Mouse (Mus musculus) intestine, postnatal 0 days (tissue): ENCODE measurements at regions not wholly inside any gene's neighbourhood (a gene's known extent, or its start where the extent isn't known, plus 50 kb on each side); places are given as distances from the start of the nearest gene placed in this dataset.

Experiments used
- ATAC-seq: fragments of 200-750 bp; cut with Nextera tagmentation; 2 replicates; pipeline ENCODE4 v1.8.0; 2017; ENCODE audit warnings: mild to moderate bottlenecking, moderate TSS enrichment, moderate library complexity
- H3K27ac ChIP-seq: fragments of 300-500 bp; sonication (generic); 2 replicates; pipeline ENCODE4 v1.5.1; 2014; ENCODE audit warnings: mild to moderate bottlenecking, low read depth, low read length, moderate library complexity
- H3K27me3 ChIP-seq: fragments of 300-500 bp; sonication (generic); replicated peaks from 2 replicates; pipeline ENCODE4 v1.6.1; 2014; ENCODE audit warnings: low read length, mixed read lengths; ENCODE audit not compliant: control insufficient read depth, insufficient read depth
- H3K36me3 ChIP-seq: fragments of 300-500 bp; sonication (generic); 2 replicates; pipeline ENCODE4 v1.6.1; 2014; ENCODE audit warnings: mild to moderate bottlenecking, moderate library complexity; ENCODE audit not compliant: control insufficient read depth, insufficient read depth
- H3K4me1 ChIP-seq: fragments of 300-500 bp; sonication (generic); replicated peaks from 2 replicates; pipeline ENCODE4 v1.6.1; 2014; ENCODE audit warnings: antibody characterized with exemption, low read length, mixed read lengths; ENCODE audit not compliant: control insufficient read depth, insufficient read depth
- H3K4me2 ChIP-seq: fragments of 300-500 bp; sonication (generic); replicated peaks from 2 replicates; pipeline ENCODE4 v1.6.1; 2014; ENCODE audit warnings: low read depth, mild to moderate bottlenecking, moderate library complexity
- H3K4me3 ChIP-seq: fragments of 300-500 bp; sonication (generic); 2 replicates; pipeline ENCODE4 v1.5.1; 2014; ENCODE audit warnings: low read depth, low read length
- H3K9ac ChIP-seq: fragments of 300-500 bp; sonication (generic); 2 replicates; pipeline ENCODE4 v1.6.1; 2014; ENCODE audit warnings: mild to moderate bottlenecking, low read depth, low read length
- H3K9me3 ChIP-seq: fragments of 300-500 bp; sonication (generic); 2 replicates; pipeline ENCODE4 v1.6.1; 2016; ENCODE audit warnings: mixed run types; ENCODE audit not compliant: control insufficient read depth
- CTCF ChIP-seq: sonication (generic); IDR thresholded peaks from 2 replicates; pipeline ENCODE4 v1.5.1; 2016; ENCODE audit warnings: low read depth, mild to moderate bottlenecking, control low read depth, antibody characterized with exemption, moderate library complexity
- WGBS: fragments of 180-500 bp; shearing (Covaris S2); extraction: QIAGEN DNeasy Blood & Tissue Kit; methylation state at CpG from one replicate; pipeline ENCODE4 v1.1.7; 2014; 5-methylcytosine and 5-hydroxymethylcytosine counted together

DNA sequence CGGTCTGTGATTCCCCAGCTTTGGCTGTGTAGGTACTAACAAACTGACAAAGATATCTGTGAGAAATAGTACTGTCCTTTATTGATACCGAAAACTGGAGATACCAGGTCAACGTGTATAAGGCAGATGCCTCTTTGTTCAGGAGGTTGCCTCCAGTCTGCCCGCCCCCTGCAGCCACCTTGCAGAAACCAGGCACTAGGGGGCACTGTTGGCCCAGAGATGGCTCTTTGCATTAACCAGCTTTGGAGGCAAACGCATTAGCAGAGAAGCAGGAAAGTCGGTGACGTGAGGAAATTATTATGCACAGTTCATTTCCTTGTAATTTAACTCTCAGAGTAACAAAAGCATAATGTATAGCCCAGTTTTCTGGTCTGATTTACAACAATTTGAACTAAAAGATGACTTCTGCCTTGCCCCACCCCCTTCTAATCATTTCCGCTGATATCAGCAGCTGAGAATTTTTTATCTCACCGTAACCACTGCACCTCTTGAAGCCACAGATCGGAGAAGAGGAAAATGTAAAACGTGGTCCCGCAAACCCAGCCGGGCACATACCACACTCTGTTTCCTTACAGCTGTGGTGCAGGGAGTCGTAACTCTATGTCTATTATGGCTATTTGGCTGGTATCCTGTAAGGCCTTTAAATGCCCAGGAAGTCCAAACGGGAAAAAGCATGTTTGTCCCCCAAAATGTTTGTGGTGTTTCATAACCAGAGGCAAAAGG lies 203.5 kb downstream of the Icos start:
- ATAC-seq, result peak; percentile 47; the same call in 1 of the 2 replicates
- peak overlapping the region; percentile 26 for H3K4me3 ChIP-seq

DNA sequence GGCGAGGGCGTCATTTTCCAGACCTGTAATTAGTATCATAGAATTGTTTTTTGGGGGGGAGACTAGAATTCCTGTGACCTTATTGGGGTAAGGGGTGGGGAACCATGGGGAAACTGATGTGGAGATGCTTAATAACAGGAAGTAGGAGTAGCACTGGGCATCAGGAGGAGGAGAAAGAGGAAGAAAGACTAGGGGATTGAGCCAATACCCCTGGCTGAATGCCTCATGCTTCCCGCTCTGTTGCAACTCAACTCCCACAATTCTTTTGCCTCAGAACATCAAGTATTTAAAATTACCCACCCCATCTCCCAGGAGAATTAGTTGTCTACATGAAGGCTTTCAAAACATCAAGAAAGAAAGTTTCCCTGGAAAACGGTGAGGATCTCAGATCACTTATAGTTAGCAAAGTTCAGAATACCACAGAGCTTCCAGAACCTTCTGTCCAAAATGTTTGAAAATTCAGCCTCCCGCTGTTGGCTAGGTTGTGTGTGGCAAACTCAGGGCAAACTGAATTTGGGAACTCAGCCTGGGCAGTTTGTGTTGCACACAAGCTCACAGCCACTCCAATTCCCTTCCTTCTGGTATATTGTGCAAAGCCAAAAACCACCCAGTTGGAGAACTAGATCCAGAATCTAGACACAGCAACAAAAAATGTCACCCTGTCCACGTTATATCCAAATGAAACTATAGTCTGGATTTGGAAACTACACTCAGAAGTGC lies 209.8 kb downstream of the Icos start:
- ATAC-seq, result no peak
- Histone ChIP-seq H3K4me2 (no peak overlapping the region), H3K4me1 (no peaks in the 10 kb centered on the region), H3K9me3 (no peaks in the 10 kb centered on the region), H3K9ac (no peak overlapping the region), H3K4me3 (no peak overlapping the region), H3K27ac (no peak overlapping the region), H3K36me3 (no peaks in the 10 kb centered on the region), H3K27me3 (no peaks in the 10 kb centered on the region)
- TF ChIP-seq CTCF, result no peak
- 85% methylated on average over 6 of the region's 6 CpGs for WGBS

More for the DNA sequence above, 203.5 kb downstream of the Icos start:
- Histone ChIP-seq H3K36me3 (no peaks in the 10 kb centered on the region), H3K9ac (no peak overlapping the region; the same call in 1 of the 2 replicates), H3K4me1 (no peaks in the 10 kb centered on the region), H3K4me2 (peak overlapping the region; percentile 61), H3K27ac (no peak overlapping the region), H3K9me3 (no peaks in the 10 kb centered on the region), H3K27me3 (no peaks in the 10 kb centered on the region)
- 11% methylated on average over 15 of the region's 15 CpGs for WGBS
- peak; percentile 97 for TF ChIP-seq CTCF

DNA sequence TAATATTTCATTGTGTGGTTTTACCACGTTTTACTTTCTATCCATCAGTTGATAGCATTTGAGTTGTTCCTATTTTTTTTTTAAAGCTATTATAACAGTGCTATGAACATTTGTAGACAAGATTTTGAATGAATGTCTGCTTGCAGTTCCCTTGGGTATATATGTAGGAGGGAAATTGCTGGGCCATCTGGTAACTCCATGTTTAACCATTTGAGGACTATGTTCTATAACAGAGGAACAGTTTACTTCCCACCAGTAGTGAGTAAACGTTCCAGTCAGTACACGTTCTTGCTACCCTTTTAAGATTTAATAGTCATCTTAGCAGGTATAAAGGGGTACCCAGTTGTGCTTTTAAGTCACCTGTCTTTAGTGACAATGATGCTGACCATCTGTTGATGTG lies 213.2 kb downstream of the Icos start:
- Histone ChIP-seq H3K27me3 (no peaks in the 10 kb centered on the region), H3K9ac (no peak overlapping the region), H3K4me1 (no peaks in the 10 kb centered on the region), H3K27ac (no peak overlapping the region), H3K4me2 (no peak overlapping the region), H3K9me3 (no peaks in the 10 kb centered on the region), H3K4me3 (no peak overlapping the region), H3K36me3 (no peaks in the 10 kb centered on the region)
- no peak for TF ChIP-seq CTCF
- ATAC-seq, result no peak
- 70% methylated on average over 3 of the region's 3 CpGs for WGBS

DNA sequence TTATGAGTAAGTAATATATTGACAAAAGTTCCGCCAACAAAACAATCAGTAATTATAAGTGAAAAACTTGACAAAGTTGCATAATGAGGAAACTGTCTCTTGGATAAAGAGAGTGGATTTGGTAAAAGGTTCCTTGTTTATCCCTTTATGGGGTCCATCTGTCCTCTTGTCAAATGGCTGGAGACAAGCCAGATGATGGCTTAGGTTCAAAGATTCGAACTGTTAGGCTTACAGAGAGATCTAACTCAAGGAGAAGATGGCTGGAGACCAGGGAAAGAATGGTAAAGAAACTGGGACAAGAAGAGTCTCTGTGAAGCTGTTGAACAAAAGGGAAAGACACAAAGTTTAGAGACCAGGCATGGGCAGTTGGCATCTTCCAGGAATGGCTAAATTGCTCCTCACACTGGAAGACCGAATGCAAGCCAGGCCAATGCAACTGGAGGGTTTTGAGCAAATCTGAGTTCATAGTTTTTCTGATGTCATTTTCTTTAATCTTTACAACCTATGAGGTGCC lies 220.9 kb downstream of the Icos start:
- Histone ChIP-seq H3K4me3 (no peak overlapping the region), H3K9me3 (no peaks in the 10 kb centered on the region), H3K36me3 (no peaks in the 10 kb centered on the region), H3K27ac (no peak overlapping the region), H3K9ac (no peak overlapping the region), H3K27me3 (no peaks in the 10 kb centered on the region), H3K4me1 (no peaks in the 10 kb centered on the region), H3K4me2 (no peak overlapping the region)
- 80% methylated on average over 3 of the region's 3 CpGs for WGBS
- TF ChIP-seq CTCF, result no peak
- no peak for ATAC-seq

DNA sequence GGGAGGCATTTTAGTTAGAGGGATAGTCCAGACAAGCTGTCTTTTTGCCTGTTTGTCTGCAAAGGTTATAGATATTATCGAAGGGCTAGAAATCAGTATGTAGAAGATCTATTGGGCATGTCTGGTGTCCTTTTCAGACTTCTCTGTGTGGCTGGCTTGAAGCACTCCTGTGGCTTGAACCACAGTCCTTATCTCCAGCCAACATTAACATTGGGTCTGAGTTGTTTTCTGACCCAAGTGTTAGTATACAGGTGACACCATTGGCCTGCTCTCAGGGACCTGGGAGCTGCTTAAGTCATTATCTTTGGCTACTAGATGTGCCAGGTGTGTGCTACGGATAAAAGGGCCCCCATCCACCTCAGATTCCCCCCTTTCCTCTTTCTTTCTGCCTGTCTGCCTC lies 223.3 kb downstream of the Icos start:
- no peak overlapping the region for H3K4me2 ChIP-seq
- TF ChIP-seq CTCF, result no peak
- 71% methylated on average over 2 of the region's 2 CpGs for WGBS
- H3K4me1 ChIP-seq, result no peaks in the 10 kb centered on the region
- H3K27ac ChIP-seq, result no peak overlapping the region
- H3K9ac ChIP-seq, result no peak overlapping the region
- no peaks in the 10 kb centered on the region for H3K27me3 ChIP-seq
- ATAC-seq, result no peak
- no peaks in the 10 kb centered on the region for H3K9me3 ChIP-seq
- H3K4me3 ChIP-seq, result no peak overlapping the region
- H3K36me3 ChIP-seq, result no peaks in the 10 kb centered on the region

DNA sequence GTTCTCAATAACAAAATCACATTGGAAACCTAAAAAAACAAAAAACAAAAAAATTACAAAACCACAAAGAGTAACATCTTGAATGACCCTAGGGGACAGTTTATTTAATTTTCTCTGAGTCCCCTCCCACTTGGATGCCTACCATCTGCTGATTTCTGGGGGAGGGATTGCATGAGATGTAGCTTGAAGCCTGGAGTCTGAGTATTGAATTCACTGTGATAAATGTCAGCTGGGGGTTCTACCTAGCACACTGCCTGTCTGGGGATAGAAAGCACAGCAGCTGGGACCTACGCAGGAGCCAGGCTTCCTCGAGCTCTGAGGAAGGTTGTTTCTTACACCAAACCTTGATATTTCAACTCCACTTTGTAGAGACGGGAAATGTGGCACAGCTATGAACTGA lies 224.4 kb downstream of the Icos start:
- H3K27me3 ChIP-seq, result no peaks in the 10 kb centered on the region
- no peak overlapping the region for H3K4me3 ChIP-seq
- WGBS, result 78% methylated on average over 3 of the region's 3 CpGs
- H3K4me2 ChIP-seq, result no peak overlapping the region
- no peaks in the 10 kb centered on the region for H3K4me1 ChIP-seq
- H3K36me3 ChIP-seq, result no peaks in the 10 kb centered on the region
- no peak for TF ChIP-seq CTCF
- no peak for ATAC-seq
- H3K9me3 ChIP-seq, result no peaks in the 10 kb centered on the region
- no peak overlapping the region for H3K9ac ChIP-seq
- no peak overlapping the region for H3K27ac ChIP-seq
